Mouse (Mus musculus): ENCODE measurements around the gene Slc39a9.

- no peak for TF ChIP-seq CTCF (IDR thresholded peaks at IDR 0.05; ENCODE audit: low read depth)
- TF ChIP-seq EP300 (IDR thresholded peaks at IDR 0.05; ENCODE audit: low read depth): no peak
These were observed 39.5 kb upstream of the Slc39a9 start for GRCm38 (mm10) chr12:80604218-80604617.
